Mouse (Mus musculus) adipose tissue, adult 10 weeks (tissue): ENCODE measurements around the gene Nr2c2ap. TPM values are rescaled to one million over a fixed set of nuclear protein-coding genes. Genes with fewer than 3 reads are reported as not detected.

ENCODE experiments used
- polyA plus RNA-seq: library from polyadenylated mRNA; stranded (reverse); fragments of 350-450 nt; fragmentation: Illumina TruSeq; extraction: RNeasy Lipid Tissue Mini Kit (QIAGEN cat#74804); gene quantifications from one replicate; pipeline ENCODE4 v1.2.3, GENCODE M21; 2014; ENCODE audit warnings: low read depth, low replicate concordance

Nr2c2ap gene
- 17.3 TPM for polyA plus RNA-seq

GRCm38 (mm10) chr8:70131166-70131883 is at the start of gene Nr2c2ap:
Gene Nr2c2ap (plus strand): TSS chr8:70131333.

GRCm38 (mm10) chr8:70083285-70083684 is 47.8 kb upstream of the Nr2c2ap start, which contains the start of gene Hapln4:
Gene Hapln4 (plus strand): TSS chr8:70083457.

GRCm38 (mm10) chr8:70120667-70121066 is 10.5 kb upstream of the Nr2c2ap start, which contains the start of gene Ncan:
Gene Ncan (minus strand): TSS chr8:70120873.

DNA sequence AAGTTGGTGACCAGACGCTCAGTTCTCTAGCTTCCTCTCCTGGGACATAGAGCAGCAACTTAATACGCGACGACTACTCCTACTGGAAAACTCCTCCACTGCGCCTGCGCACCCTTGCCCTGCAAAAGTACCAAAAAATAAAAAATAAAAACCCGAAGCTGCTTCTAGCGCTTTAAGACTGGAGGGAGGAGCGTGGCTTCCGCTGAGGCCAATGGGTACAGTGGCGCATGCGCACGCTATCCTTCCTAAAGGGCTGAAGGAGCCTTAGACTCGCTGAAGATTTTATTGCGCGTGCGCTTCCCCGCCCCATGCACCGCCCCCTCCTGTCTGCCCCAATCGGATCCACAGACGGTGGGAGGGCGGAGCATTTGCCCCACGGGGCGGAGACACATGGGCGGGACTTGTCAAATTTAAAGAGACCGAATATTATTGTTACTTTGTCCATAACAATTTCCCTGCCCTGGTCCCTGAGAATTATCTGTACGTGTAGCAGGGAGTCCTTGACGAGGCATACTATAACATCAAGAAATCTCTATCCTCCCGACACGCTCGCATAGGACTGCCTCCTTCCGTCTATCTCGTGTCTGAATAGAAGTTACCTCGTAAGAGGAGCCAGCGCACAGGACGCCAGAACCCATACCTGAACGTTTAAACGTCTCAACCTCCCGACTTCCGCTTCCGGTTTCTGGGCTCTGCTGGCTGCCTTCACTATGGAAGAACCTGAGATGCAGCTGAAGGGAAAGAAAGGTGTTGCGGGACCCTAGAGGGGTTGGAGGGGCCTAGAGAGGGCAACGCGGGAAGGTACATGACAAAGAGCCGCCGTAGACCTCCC is 8.1 kb downstream of the Nr2c2ap start, which contains the start of the genes Rfxank, Borcs8 and Mef2b:
Gene Rfxank (minus strand): TSS at position 129 of the 832 bp plus-strand sequence.
Gene Borcs8 (plus strand): TSS at position 474 of the 832 bp plus-strand sequence.
Gene Mef2b (plus strand): TSS at position 686 of the 832 bp plus-strand sequence.

GRCm38 (mm10) chr8:70172043-70172681 is 41.0 kb downstream of the Nr2c2ap start, which contains the start of gene Tmem161a:
Gene Tmem161a (plus strand): TSS chr8:70172356.

Other genes with a start within 250 kb of the Nr2c2ap start
- 0.38 TPM for gene Cilp2, start 243.6 kb upstream of the Nr2c2ap start, polyA plus RNA-seq
- 9.8 TPM for gene Tssk6, start 229.1 kb upstream of the Nr2c2ap start, polyA plus RNA-seq
- 118 TPM for gene Ndufa13, start 228.8 kb upstream of the Nr2c2ap start, polyA plus RNA-seq
- 1.6 TPM for gene Yjefn3, start 228.6 kb upstream of the Nr2c2ap start, polyA plus RNA-seq
- gene Gatad2a, start 134.9 kb upstream of the Nr2c2ap start, polyA plus RNA-seq: 41.1 TPM
- gene Mau2, start 88.6 kb upstream of the Nr2c2ap start, polyA plus RNA-seq: 33.6 TPM
- gene Sugp1, start 88.5 kb upstream of the Nr2c2ap start, polyA plus RNA-seq: 23.3 TPM
- gene Tm6sf2, start 58.4 kb upstream of the Nr2c2ap start, polyA plus RNA-seq: 0.68 TPM
- gene Hapln4, start 47.9 kb upstream of the Nr2c2ap start, polyA plus RNA-seq: 0.10 TPM
- gene Ncan, start 10.5 kb upstream of the Nr2c2ap start, polyA plus RNA-seq: 0.21 TPM
- gene Rfxank, start 7.8 kb downstream of the Nr2c2ap start, polyA plus RNA-seq: 13.1 TPM
- 57.0 TPM for gene Borcs8, start 8.2 kb downstream of the Nr2c2ap start, polyA plus RNA-seq
- 0.40 TPM for gene Mef2b, start 8.4 kb downstream of the Nr2c2ap start, polyA plus RNA-seq
- gene Tmem161a, start 41.0 kb downstream of the Nr2c2ap start, polyA plus RNA-seq: 44.5 TPM
- 28.3 TPM for gene Slc25a42, start 81.0 kb downstream of the Nr2c2ap start, polyA plus RNA-seq
- gene Sugp2, start 102.9 kb downstream of the Nr2c2ap start, polyA plus RNA-seq: 30.9 TPM
- gene Armc6, start 103.1 kb downstream of the Nr2c2ap start, polyA plus RNA-seq: 7.3 TPM
- 43.4 TPM for gene Homer3, start 151.5 kb downstream of the Nr2c2ap start, polyA plus RNA-seq
- 40.2 TPM for gene Ddx49, start 171.2 kb downstream of the Nr2c2ap start, polyA plus RNA-seq
- gene Cope, start 171.2 kb downstream of the Nr2c2ap start, polyA plus RNA-seq: 186 TPM
- 0.63 TPM for gene Cers1, start 184.4 kb downstream of the Nr2c2ap start, polyA plus RNA-seq
- gene Gdf1, start 198.5 kb downstream of the Nr2c2ap start, polyA plus RNA-seq: 0.31 TPM
- 31.4 TPM for gene Upf1, start 221.9 kb downstream of the Nr2c2ap start, polyA plus RNA-seq
- gene Comp, start 242.2 kb downstream of the Nr2c2ap start, polyA plus RNA-seq: 6.3 TPM